Mouse (Mus musculus) E14TG2a.4 (cell line): ENCODE data around the gene Cdc34b.

ENCODE experiments used
- CTCF ChIP-seq: conservative IDR thresholded peaks from 2 replicates; pipeline ENCODE4 v1.5.1; 2014; ENCODE audit warnings: low read length
- NANOG ChIP-seq: IDR thresholded peaks from 2 replicates; pipeline ENCODE4 v1.6.1; 2014; ENCODE audit warnings: borderline replicate concordance, low read length, mixed read lengths

DNA sequence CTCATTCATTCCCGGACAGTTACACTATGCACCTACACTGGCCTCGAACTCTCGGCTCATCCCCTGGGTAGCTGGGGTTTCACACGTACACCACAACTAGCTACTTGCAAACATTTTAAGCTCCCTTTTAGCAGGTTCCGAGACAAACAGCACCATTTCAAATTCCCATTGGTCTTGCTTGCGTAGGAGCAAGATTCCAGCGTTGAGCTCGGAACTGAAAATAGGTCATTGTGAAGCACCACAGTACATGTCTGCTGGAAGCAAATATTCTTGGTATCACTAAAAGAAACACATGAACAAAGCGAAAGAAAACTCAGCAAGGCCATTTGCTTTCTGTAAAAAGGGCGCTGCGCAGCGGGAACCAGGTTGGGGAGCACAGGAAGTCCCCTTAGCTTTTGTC is 10.4 kb upstream of the Cdc34b start:
- no peak for TF ChIP-seq CTCF
- TF ChIP-seq NANOG = no peak
